Comparison of ENCODE assay signal across 19 mouse cellular contexts in genomic region chr2:161033141-161033540, GRCm38 (mm10).
DNase-seq lines count a peak whose midpoint lies in the region; ATAC-seq and TF ChIP-seq lines count a peak whose summit lies in the region.
"Had no signal": no experiment of that assay in that cellular context is flagged by ENCODE, and none has a peak within 500 bp of the region (broad histone marks: within the 10 kb centered on the region; RNA-seq: fewer than 3 reads in every experiment).

No protein-coding gene starts in this region.

- no peak overlapping the region for H3K4me3 ChIP-seq in kidney, embryonic 15.5 days (replicated peaks)
- no peak overlapping the region for H3K4me3 ChIP-seq in lung, postnatal 0 days (ENCODE audit: low read depth, low read length)
- no peak overlapping the region for H3K4me3 ChIP-seq in lung, adult 2 months (replicated peaks; ENCODE audit: extremely low read depth, low read depth, low read length)
- H3K4me3 ChIP-seq: embryonic facial prominence, embryonic 13.5 days; forebrain, embryonic 10.5 days; gastrocnemius, adult 2 months; hindbrain, embryonic 12.5 days had no signal

- H3K27ac ChIP-seq in kidney, embryonic 15.5 days = no peak overlapping the region
- H3K27ac ChIP-seq in lung, postnatal 0 days (ENCODE audit: low read length) = no peak overlapping the region
- H3K27ac ChIP-seq: embryonic facial prominence, embryonic 13.5 days; forebrain, embryonic 10.5 days; gastrocnemius, adult 2 months; hindbrain, embryonic 12.5 days had no signal

- no peaks in the 10 kb centered on the region for H3K27me3 ChIP-seq in kidney, embryonic 15.5 days
- no peaks in the 10 kb centered on the region for H3K27me3 ChIP-seq in lung, postnatal 0 days (replicated peaks; ENCODE audit: insufficient read depth, low read length)
- H3K27me3 ChIP-seq: CH12.LX; embryonic facial prominence, embryonic 13.5 days; hindbrain, embryonic 12.5 days had no signal

- peaks cover 67% of the 10 kb centered on the region for H3K36me3 ChIP-seq in kidney, embryonic 15.5 days
- H3K36me3 ChIP-seq in lung, postnatal 0 days (ENCODE audit: insufficient read depth, low read length) = peaks cover 8% of the 10 kb centered on the region; the same call in 1 of the 2 replicates

- no peak for TF ChIP-seq EP300 in lung, postnatal 0 days (IDR thresholded peaks at IDR 0.05)

- ATAC-seq in kidney, embryonic 15.5 days (replicated peaks; ENCODE audit: low FRiP score) = no peak
- no peak for ATAC-seq in lung, postnatal 0 days
- 0 out of 2 replicates have a peak, but pooled peaks have one; percentile 6 for ATAC-seq in megakaryocyte-erythroid progenitor cell, adult 5-6 weeks (replicated peaks; ENCODE audit: low FRiP score, low TSS enrichment, poor library complexity, severe bottlenecking)
- ATAC-seq: forebrain, embryonic 14.5 days; hindbrain, embryonic 16.5 days had no signal

- no peaks in the 10 kb centered on the region for H3K9me3 ChIP-seq in kidney, embryonic 15.5 days (replicated peaks)
- no peaks in the 10 kb centered on the region for H3K9me3 ChIP-seq in lung, postnatal 0 days (ENCODE audit: low read length)
- H3K9me3 ChIP-seq: embryonic facial prominence, embryonic 13.5 days; forebrain, embryonic 10.5 days; hindbrain, embryonic 12.5 days had no signal

- DNase-seq in kidney, adult 9 months = peak; percentile 20
- peak; percentile 22 for DNase-seq in lung, postnatal 0 days (ENCODE audit: low spot score)
- DNase-seq in lung, adult 2 months = no peak
- DNase-seq in fat pad, adult 2 months (ENCODE audit: extremely low read depth, low read depth, low spot score) = peak; percentile 80
- no peak for DNase-seq in spleen, postnatal 4 days (ENCODE audit: low spot score in 2 of 2)
- DNase-seq in cerebellum, adult 8-10 months = no peak
- DNase-seq: cerebellum, adult 11 months; cerebellum, adult 9-10 months; gastrocnemius, adult 2 months; gastrocnemius, postnatal 25 days; heart, adult 11 months had no signal

- H3K4me2 ChIP-seq in kidney, embryonic 15.5 days = no peak overlapping the region
- no peak overlapping the region for H3K4me2 ChIP-seq in lung, postnatal 0 days (replicated peaks; ENCODE audit: low read depth, low read length)
- H3K4me2 ChIP-seq: embryonic facial prominence, embryonic 13.5 days; hindbrain, embryonic 12.5 days had no signal

- no peak overlapping the region for H3K9ac ChIP-seq in kidney, embryonic 15.5 days
- H3K9ac ChIP-seq in lung, postnatal 0 days (replicated peaks; ENCODE audit: low read depth) = no peak overlapping the region
- H3K9ac ChIP-seq: embryonic facial prominence, embryonic 13.5 days; hindbrain, embryonic 12.5 days had no signal

- no peak for TF ChIP-seq POLR2A in lung, adult 2 months (IDR thresholded peaks at IDR 0.05; ENCODE audit: borderline replicate concordance, extremely low read depth, low read depth, low read length)

- TF ChIP-seq CTCF in lung, postnatal 0 days (IDR thresholded peaks at IDR 0.05) = no peak
- TF ChIP-seq CTCF in lung, adult 2 months (IDR thresholded peaks at IDR 0.05; ENCODE audit: insufficient read depth, low read length) = no peak

- H3K4me1 ChIP-seq in kidney, embryonic 15.5 days = no peaks in the 10 kb centered on the region
- no peaks in the 10 kb centered on the region for H3K4me1 ChIP-seq in lung, postnatal 0 days (ENCODE audit: insufficient read depth, low read depth, low read length)
- no peaks in the 10 kb centered on the region for H3K4me1 ChIP-seq in lung, adult 2 months (ENCODE audit: control insufficient read depth, insufficient read depth, low read length)
- H3K4me1 ChIP-seq: embryonic facial prominence, embryonic 13.5 days; forebrain, embryonic 10.5 days; hindbrain, embryonic 12.5 days had no signal

Comparison
In these comparisons a context has a peak if more than half of its experiments do, and no peak if none do; other contexts are left out.
1. DNase-seq: peak in kidney, adult 9 months (single experiment), lung, postnatal 0 days (single experiment) and fat pad, adult 2 months (single experiment); none in lung, adult 2 months (single experiment), spleen, postnatal 4 days (0 of 2) and cerebellum, adult 8-10 months (single experiment).